In the genomic region with DNA sequence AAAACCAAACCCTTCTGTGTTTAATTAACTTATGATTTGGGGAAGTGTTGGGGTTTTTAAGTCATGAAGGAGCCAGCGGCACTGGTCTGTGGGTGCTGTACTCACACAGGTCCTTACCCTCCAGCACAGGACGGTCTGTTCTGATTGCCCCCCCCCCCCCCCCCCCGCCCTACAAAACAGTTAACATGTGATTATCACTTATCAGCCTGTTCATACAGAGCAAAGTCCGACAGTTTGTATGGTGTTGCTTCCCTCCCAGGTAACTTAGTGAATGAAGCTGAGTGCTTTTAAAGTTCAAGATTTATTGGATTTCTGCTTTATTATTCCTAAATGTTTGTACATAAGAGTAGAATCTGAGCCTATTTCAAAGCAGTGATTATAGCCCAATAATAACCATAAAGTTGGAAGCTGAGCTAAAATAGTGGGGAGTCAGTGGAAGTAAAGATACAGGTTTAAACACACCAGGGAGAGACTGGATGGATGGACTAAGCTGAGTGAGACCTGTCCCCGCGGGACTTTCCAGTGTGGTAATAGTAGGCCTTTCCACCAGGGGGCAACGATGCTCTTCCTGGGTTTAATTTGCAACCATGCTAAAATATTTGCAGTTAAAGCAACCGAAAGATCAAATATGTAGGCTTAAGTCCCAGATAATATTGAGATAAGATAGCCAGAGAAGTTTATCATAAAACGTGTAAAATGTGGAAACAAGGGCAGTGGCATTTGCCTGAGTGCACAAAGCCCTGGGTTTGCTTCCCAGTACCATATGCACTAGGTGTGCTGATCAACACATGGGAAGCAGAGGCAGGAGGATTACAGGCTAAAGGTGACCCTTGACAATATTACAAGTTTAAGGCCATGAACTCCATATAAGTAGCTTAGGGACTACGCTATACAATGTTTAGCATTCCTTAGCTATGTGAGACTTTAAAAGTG, we compare ENCODE assay signal across 9 mouse cellular contexts. TPM values are rescaled to one million over a fixed set of nuclear protein-coding genes. Genes with fewer than 3 reads are reported as not detected.
DNase-seq lines count a peak whose midpoint lies in the region; ATAC-seq and TF ChIP-seq lines count a peak whose summit lies in the region.
"Had no signal": no experiment of that assay in that cellular context is flagged by ENCODE, and none has a peak within 500 bp of the region (broad histone marks: within the 10 kb centered on the region; RNA-seq: fewer than 3 reads in every experiment).

No protein-coding gene starts in this region.

- no peak overlapping the region for H3K4me2 ChIP-seq in midbrain, embryonic 11.5 days
- H3K4me2 ChIP-seq in midbrain, embryonic 16.5 days (ENCODE audit: low read length): no peak overlapping the region
- H3K4me2 ChIP-seq in liver, postnatal 0 days (ENCODE audit: low read depth, low read length): no peak overlapping the region
- H3K4me2 ChIP-seq in midbrain, embryonic 15.5 days: no peak overlapping the region
- H3K4me2 ChIP-seq: neural tube, embryonic 13.5 days had no signal

- H3K27me3 ChIP-seq in midbrain, embryonic 11.5 days (ENCODE audit: control insufficient read depth, insufficient read depth, low read length): no peaks in the 10 kb centered on the region
- H3K27me3 ChIP-seq in midbrain, embryonic 16.5 days (ENCODE audit: control insufficient read depth, insufficient read depth, low read depth, low read length): no peaks in the 10 kb centered on the region
- H3K27me3 ChIP-seq in liver, postnatal 0 days (ENCODE audit: insufficient read depth, low read length): no peaks in the 10 kb centered on the region
- H3K27me3 ChIP-seq in midbrain, embryonic 15.5 days (replicated peaks): no peaks in the 10 kb centered on the region
- H3K27me3 ChIP-seq: neural tube, embryonic 13.5 days had no signal

- H3K9me3 ChIP-seq in midbrain, embryonic 11.5 days (ENCODE audit: control insufficient read depth, low read length): no peaks in the 10 kb centered on the region
- H3K9me3 ChIP-seq in midbrain, embryonic 16.5 days (replicated peaks; ENCODE audit: control insufficient read depth, low read length, poor library complexity, severe bottlenecking): no peaks in the 10 kb centered on the region
- no peaks in the 10 kb centered on the region for H3K9me3 ChIP-seq in liver, postnatal 0 days (ENCODE audit: low read length)
- H3K9me3 ChIP-seq in midbrain, embryonic 15.5 days: no peaks in the 10 kb centered on the region
- H3K9me3 ChIP-seq: neural tube, embryonic 13.5 days had no signal

- 66% methylated on average over 9 of the region's 10 CpGs for WGBS in midbrain, embryonic 11.5 days
- WGBS in midbrain, embryonic 16.5 days: 62% methylated on average over 10 of the region's 10 CpGs
- 47% methylated on average over 9 of the region's 10 CpGs for WGBS in liver, postnatal 0 days (ENCODE audit: insufficient replicate concordance)
- WGBS in midbrain, embryonic 15.5 days: 62% methylated on average over 10 of the region's 10 CpGs

- H3K4me3 ChIP-seq in midbrain, embryonic 11.5 days (ENCODE audit: low read depth, low read length): no peak overlapping the region
- no peak overlapping the region for H3K4me3 ChIP-seq in midbrain, embryonic 16.5 days (ENCODE audit: low read depth, low read length)
- H3K4me3 ChIP-seq in liver, postnatal 0 days (ENCODE audit: low read depth, low read length): no peak overlapping the region
- no peak overlapping the region for H3K4me3 ChIP-seq in midbrain, embryonic 15.5 days
- H3K4me3 ChIP-seq: neural tube, embryonic 13.5 days had no signal

- no peak for TF ChIP-seq EP300 in liver, postnatal 0 days (IDR thresholded peaks at IDR 0.05; ENCODE audit: low read depth)

- DNase-seq in embryo, embryonic 10 days (ENCODE audit: low spot score): peak; percentile 67
- no peak for DNase-seq in embryo, embryonic 9.5 days (ENCODE audit: extremely low spot score)
- DNase-seq in midbrain, embryonic 11.5 days (ENCODE audit: low spot score, missing footprints): peak; percentile 88
- peak; percentile 40 for DNase-seq in c-Kit-positive CD71-negative TER-119-negative erythroid progenitor cells, embryonic 14.5 days (ENCODE audit: low read depth)
- DNase-seq in liver, postnatal 0 days: peak; percentile 52
- DNase-seq in yolk sac, embryonic 10.5 days (ENCODE audit: low spot score): peak; percentile 23

- H3K36me3 ChIP-seq in midbrain, embryonic 11.5 days (ENCODE audit: control insufficient read depth, insufficient read depth, low read length): no peaks in the 10 kb centered on the region; the same call in 1 of the 2 replicates
- peaks cover 14% of the 10 kb centered on the region for H3K36me3 ChIP-seq in midbrain, embryonic 16.5 days (ENCODE audit: control insufficient read depth, insufficient read depth, low read length)
- peaks cover 26% of the 10 kb centered on the region for H3K36me3 ChIP-seq in liver, postnatal 0 days (replicated peaks; ENCODE audit: insufficient read depth, low read length)
- H3K36me3 ChIP-seq in midbrain, embryonic 15.5 days (replicated peaks): peaks cover 8% of the 10 kb centered on the region

- no peak for ATAC-seq in midbrain, embryonic 11.5 days (ENCODE audit: low FRiP score)
- ATAC-seq in midbrain, embryonic 16.5 days: no peak
- peak; percentile 81 for ATAC-seq in liver, postnatal 0 days
- no peak for ATAC-seq in midbrain, embryonic 15.5 days (replicated peaks)

- H3K27ac ChIP-seq in midbrain, embryonic 11.5 days (ENCODE audit: low read depth, low read length): no peak overlapping the region
- H3K27ac ChIP-seq in midbrain, embryonic 16.5 days (ENCODE audit: low read length): no peak overlapping the region
- H3K27ac ChIP-seq in liver, postnatal 0 days (ENCODE audit: low read depth): no peak overlapping the region
- no peak overlapping the region for H3K27ac ChIP-seq in midbrain, embryonic 15.5 days
- H3K27ac ChIP-seq: neural tube, embryonic 13.5 days had no signal

- H3K9ac ChIP-seq in midbrain, embryonic 11.5 days (ENCODE audit: low read length): no peak overlapping the region
- H3K9ac ChIP-seq in midbrain, embryonic 16.5 days (ENCODE audit: low read depth, low read length): no peak overlapping the region
- H3K9ac ChIP-seq in liver, postnatal 0 days (replicated peaks): no peak overlapping the region
- H3K9ac ChIP-seq in midbrain, embryonic 15.5 days: no peak overlapping the region
- H3K9ac ChIP-seq: neural tube, embryonic 13.5 days had no signal

- no peaks in the 10 kb centered on the region for H3K4me1 ChIP-seq in midbrain, embryonic 11.5 days (ENCODE audit: control insufficient read depth, insufficient read depth, low read length)
- no peaks in the 10 kb centered on the region for H3K4me1 ChIP-seq in midbrain, embryonic 16.5 days (ENCODE audit: control insufficient read depth, insufficient read depth, low read length)
- H3K4me1 ChIP-seq in liver, postnatal 0 days (ENCODE audit: insufficient read depth): no peaks in the 10 kb centered on the region
- H3K4me1 ChIP-seq in midbrain, embryonic 15.5 days: no peaks in the 10 kb centered on the region
- H3K4me1 ChIP-seq: neural tube, embryonic 13.5 days had no signal

- peak; percentile 80 for TF ChIP-seq CTCF in liver, postnatal 0 days (IDR thresholded peaks at IDR 0.05; ENCODE audit: low read depth)

RNA-seq across cellular contexts. Expression of a gene that starts 11.1 kb away (rescaled TPM):
- 211 and 229 TPM in 2 replicates for polyA plus RNA-seq in midbrain, embryonic 11.5 days (2014; fragmentation: Nextera tagmentation; extraction: Ambion mirVana)
- 209 and 213 TPM in 2 replicates for polyA plus RNA-seq in midbrain, embryonic 16.5 days (2015; fragmentation: Nextera tagmentation; extraction: Ambion mirVana)
- polyA plus RNA-seq in liver, postnatal 0 days (2015; fragmentation: Nextera tagmentation; extraction: Ambion mirVana): 64.4 and 66.6 TPM in 2 replicates
- polyA plus RNA-seq in midbrain, embryonic 15.5 days (2015; fragmentation: Nextera tagmentation; extraction: Ambion mirVana): 194 and 211 TPM in 2 replicates

RNA-seq across cellular contexts. Expression of a gene that starts 11.2 kb away (rescaled TPM):
- 48.5 and 50.2 TPM in 2 replicates for polyA plus RNA-seq in midbrain, embryonic 11.5 days (2014; fragmentation: Nextera tagmentation; extraction: Ambion mirVana)
- polyA plus RNA-seq in midbrain, embryonic 16.5 days (2015; fragmentation: Nextera tagmentation; extraction: Ambion mirVana): 30.9 and 32.7 TPM in 2 replicates
- polyA plus RNA-seq in liver, postnatal 0 days (2015; fragmentation: Nextera tagmentation; extraction: Ambion mirVana): 13.2 and 14.8 TPM in 2 replicates
- polyA plus RNA-seq in midbrain, embryonic 15.5 days (2015; fragmentation: Nextera tagmentation; extraction: Ambion mirVana): 28.1 and 29.0 TPM in 2 replicates
